Mouse (Mus musculus): Measurements from ENCODE around the gene Vmn1r69. TPM values are rescaled to one million over a fixed set of nuclear protein-coding genes. Genes with fewer than 3 reads are reported as not detected.

The Vmn1r69 gene
- polyA plus RNA-seq (2012; rRNA removed), result not detected in 2 replicates

DNA sequence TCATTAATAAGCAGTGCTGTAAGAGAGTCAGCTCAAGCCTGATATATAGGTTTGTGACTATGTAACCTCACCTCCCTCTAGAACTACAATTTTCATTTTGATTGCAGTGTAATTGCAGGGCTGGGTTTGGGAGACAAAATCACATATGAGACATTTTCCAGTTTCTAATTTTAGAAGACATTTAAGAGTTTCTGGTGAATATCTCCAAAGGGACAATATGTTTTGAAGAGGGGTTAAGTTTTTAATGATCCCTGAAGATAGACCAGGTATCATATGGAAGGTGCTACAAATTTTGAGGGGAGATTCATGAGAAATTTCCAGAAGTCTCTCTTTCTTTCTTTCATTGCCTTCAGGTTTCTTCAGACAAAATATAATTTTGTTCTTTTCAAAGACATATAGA is at the start of gene Vmn1r69:
Gene Vmn1r69 (minus strand): TSS at position 101 of the 400 bp plus-strand sequence.
- no peak within 1 kb of the TSS for H3K27ac ChIP-seq (ENCODE audit: insufficient read depth, low read length)
- no peaks in the 10 kb centered on the region for H3K27me3 ChIP-seq (ENCODE audit: control insufficient read depth, insufficient read depth, low read length)
- H3K4me3 ChIP-seq (replicated peaks; ENCODE audit: insufficient read depth, low read depth, low read length), result no peak within 1 kb of the TSS
- TF ChIP-seq POLR2A (IDR thresholded peaks at IDR 0.05; ENCODE audit: borderline replicate concordance, insufficient read depth, low read length), result no peak
- no peak for TF ChIP-seq CTCF (IDR thresholded peaks at IDR 0.05; ENCODE audit: borderline replicate concordance, insufficient read depth, low read depth, low read length)
- H3K4me1 ChIP-seq (ENCODE audit: control insufficient read depth, insufficient read depth, low read length), result no peaks in the 10 kb centered on the region
- DNase-seq, result no peak

DNA sequence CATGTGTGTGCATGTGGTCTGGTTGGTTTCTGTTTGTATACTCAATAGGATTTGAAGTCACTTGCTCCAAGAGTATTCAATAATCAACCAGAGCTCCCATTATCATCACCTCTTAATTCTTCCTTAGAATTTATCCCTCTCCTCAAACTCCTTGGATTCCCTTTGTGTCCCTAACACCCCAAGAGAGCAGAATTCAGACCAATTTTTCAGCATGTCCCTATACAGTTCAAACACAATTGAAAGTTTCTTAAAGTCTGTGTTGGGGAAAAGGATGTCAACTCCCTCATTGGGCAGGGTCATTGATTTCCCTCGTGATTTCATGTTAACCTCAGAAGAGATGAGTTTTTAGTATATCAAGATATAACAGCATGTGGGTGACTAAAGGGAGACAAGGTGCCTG is 17.8 kb upstream of the Vmn1r69 start, which contains the start of gene Vmn1r70:
Gene Vmn1r70 (plus strand): TSS at position 301 of the 400 bp plus-strand sequence.
- WGBS, result 47% methylated on average over 1 of the region's 1 CpGs
- TF ChIP-seq POLR2A (IDR thresholded peaks at IDR 0.05; ENCODE audit: borderline replicate concordance, insufficient read depth, low read length), result no peak
- no peak for TF ChIP-seq CTCF (IDR thresholded peaks at IDR 0.05; ENCODE audit: borderline replicate concordance, insufficient read depth, low read depth, low read length)

GRCm38 (mm10) chr7:10558385-10558784 is 55.1 kb downstream of the Vmn1r69 start, which contains the start of gene Vmn1r68:
Gene Vmn1r68 (minus strand): TSS chr7:10558485.
- no peak for DNase-seq
- no peaks in the 10 kb centered on the region for H3K4me1 ChIP-seq (ENCODE audit: control insufficient read depth, insufficient read depth, low read length)
- 61% methylated on average over 2 of the region's 2 CpGs for WGBS
- H3K4me3 ChIP-seq (replicated peaks; ENCODE audit: insufficient read depth, low read depth, low read length), result no peak within 1 kb of the TSS
- H3K27me3 ChIP-seq (ENCODE audit: control insufficient read depth, insufficient read depth, low read length), result no peaks in the 10 kb centered on the region
- H3K27ac ChIP-seq (ENCODE audit: insufficient read depth, low read length), result no peak within 1 kb of the TSS
- no peak for TF ChIP-seq CTCF (IDR thresholded peaks at IDR 0.05; ENCODE audit: borderline replicate concordance, insufficient read depth, low read depth, low read length)
- TF ChIP-seq POLR2A (IDR thresholded peaks at IDR 0.05; ENCODE audit: borderline replicate concordance, insufficient read depth, low read length), result no peak

More for the DNA sequence above, 17.8 kb upstream of the Vmn1r69 start, which contains the start of gene Vmn1r70:
- Histone ChIP-seq H3K27me3 (ENCODE audit: control insufficient read depth, insufficient read depth, low read length) (no peaks in the 10 kb centered on the region), H3K4me1 (ENCODE audit: control insufficient read depth, insufficient read depth, low read length) (no peaks in the 10 kb centered on the region), H3K27ac (ENCODE audit: insufficient read depth, low read length) (no peak within 1 kb of the TSS), H3K4me3 (replicated peaks; ENCODE audit: insufficient read depth, low read depth, low read length) (no peak within 1 kb of the TSS)
- DNase-seq, result no peak

Other genes starting within 250 kb of the Vmn1r69 start
- not detected in 2 replicates for gene Vmn1r67, start 170.3 kb downstream of the Vmn1r69 start, polyA plus RNA-seq (2012; rRNA removed)
- 6.0 and 6.1 TPM in 2 replicates for gene Zik1, start 118.3 kb downstream of the Vmn1r69 start, polyA plus RNA-seq (2012; rRNA removed)
- not detected in 2 replicates for gene Vmn1r68, start 55.2 kb downstream of the Vmn1r69 start, polyA plus RNA-seq (2012; rRNA removed)
- gene Vmn1r70, start 17.9 kb upstream of the Vmn1r69 start, polyA plus RNA-seq (2012; rRNA removed), result not detected in 2 replicates
- gene Nlrp4b, start 74.1 kb upstream of the Vmn1r69 start, polyA plus RNA-seq (2012; rRNA removed), result not detected in 2 replicates
- not detected in 2 replicates for gene Vmn1r71, start 140.7 kb upstream of the Vmn1r69 start, polyA plus RNA-seq (2012; rRNA removed)